12 mouse cellular contexts compared by ENCODE assay signal in genomic region chr10:115584656-115585055, GRCm38 (mm10). TPM values are rescaled to one million over a fixed set of nuclear protein-coding genes. Genes with fewer than 3 reads are reported as not detected.
DNase-seq lines count a peak whose midpoint lies in the region; ATAC-seq and TF ChIP-seq lines count a peak whose summit lies in the region.
"Had no signal": no experiment of that assay in that cellular context is flagged by ENCODE, and none has a peak within 500 bp of the region (broad histone marks: within the 10 kb centered on the region; RNA-seq: fewer than 3 reads in every experiment).

No protein-coding gene starts in this region.

- peaks cover 50% of the 10 kb centered on the region for H3K27me3 ChIP-seq in kidney, embryonic 16.5 days (ENCODE audit: insufficient read depth, low read length)
- peaks cover 14% of the 10 kb centered on the region for H3K27me3 ChIP-seq in embryonic facial prominence, embryonic 11.5 days (ENCODE audit: control insufficient read depth, insufficient read depth, low read length)
- peaks cover 3% of the 10 kb centered on the region; the same call in 1 of the 2 replicates for H3K27me3 ChIP-seq in hindbrain, embryonic 16.5 days (replicated peaks; ENCODE audit: control insufficient read depth, insufficient read depth, low read length)
- peaks cover 28% of the 10 kb centered on the region for H3K27me3 ChIP-seq in midbrain, postnatal 0 days (ENCODE audit: insufficient read depth, low read length)

- peak overlapping the region; percentile 91; the same call in 1 of the 2 replicates for H3K4me2 ChIP-seq in kidney, embryonic 16.5 days (replicated peaks; ENCODE audit: low read depth, low read length)
- H3K4me2 ChIP-seq in embryonic facial prominence, embryonic 11.5 days (ENCODE audit: low read depth, low read length) = no peak overlapping the region
- H3K4me2 ChIP-seq in hindbrain, embryonic 16.5 days (ENCODE audit: low read length) = peak overlapping the region; percentile 99
- H3K4me2 ChIP-seq in midbrain, postnatal 0 days (ENCODE audit: low read depth, low read length, poor library complexity, severe bottlenecking) = no peak overlapping the region

- H3K4me1 ChIP-seq in kidney, embryonic 16.5 days (ENCODE audit: insufficient read depth, low read length) = peaks cover 32% of the 10 kb centered on the region
- peaks cover under 1% of the 10 kb centered on the region; the same call in 1 of the 2 replicates for H3K4me1 ChIP-seq in embryonic facial prominence, embryonic 11.5 days (ENCODE audit: control insufficient read depth, insufficient read depth, low read length)
- H3K4me1 ChIP-seq in hindbrain, embryonic 16.5 days (ENCODE audit: control insufficient read depth, insufficient read depth, low read depth, low read length) = peaks cover 24% of the 10 kb centered on the region
- no peaks in the 10 kb centered on the region; the same call in 1 of the 2 replicates for H3K4me1 ChIP-seq in midbrain, postnatal 0 days (ENCODE audit: insufficient read depth, low read length)

- H3K9me3 ChIP-seq in kidney, embryonic 16.5 days (ENCODE audit: low read length) = no peaks in the 10 kb centered on the region
- H3K9me3 ChIP-seq in embryonic facial prominence, embryonic 11.5 days (replicated peaks; ENCODE audit: control insufficient read depth, low read length) = no peaks in the 10 kb centered on the region
- no peaks in the 10 kb centered on the region for H3K9me3 ChIP-seq in hindbrain, embryonic 16.5 days (ENCODE audit: control insufficient read depth, low read length)
- H3K9me3 ChIP-seq in midbrain, postnatal 0 days (ENCODE audit: low read length) = no peaks in the 10 kb centered on the region

- H3K27ac ChIP-seq in kidney, embryonic 16.5 days (ENCODE audit: low read length) = no peak overlapping the region
- H3K27ac ChIP-seq in embryonic facial prominence, embryonic 11.5 days (replicated peaks; ENCODE audit: low read depth, low read length) = no peak overlapping the region
- H3K27ac ChIP-seq in hindbrain, embryonic 16.5 days (ENCODE audit: low read depth, low read length) = no peak overlapping the region
- no peak overlapping the region for H3K27ac ChIP-seq in midbrain, postnatal 0 days (ENCODE audit: low read depth, low read length)

- 23% methylated on average over 12 of the region's 14 CpGs for WGBS in kidney, embryonic 16.5 days
- 20% methylated on average over 12 of the region's 14 CpGs for WGBS in embryonic facial prominence, embryonic 11.5 days
- 20% methylated on average over 14 of the region's 14 CpGs for WGBS in hindbrain, embryonic 16.5 days
- 26% methylated on average over 12 of the region's 14 CpGs for WGBS in midbrain, postnatal 0 days

- ATAC-seq in kidney, embryonic 16.5 days (ENCODE audit: low FRiP score, low TSS enrichment) = no peak
- ATAC-seq in embryonic facial prominence, embryonic 11.5 days (replicated peaks; ENCODE audit: insufficient number of reproducible peaks, low FRiP score, low TSS enrichment, low read depth) = no peak
- no peak for ATAC-seq in hindbrain, embryonic 16.5 days
- ATAC-seq in midbrain, postnatal 0 days (ENCODE audit: low FRiP score) = no peak
- ATAC-seq: inflammation-experienced regulatory T-cells, adult 6 months had no signal

- no peak for DNase-seq in kidney, postnatal 36 days
- DNase-seq in embryonic facial prominence, embryonic 11.5 days (ENCODE audit: low spot score) = peak; percentile 36
- no peak for DNase-seq in midbrain, postnatal 0 days (ENCODE audit: low spot score)
- DNase-seq in Muller cell, postnatal 12 days (ENCODE audit: inconsistent ontology term) = no peak
- DNase-seq in testis, postnatal 14 days (ENCODE audit: low spot score) = no peak
- DNase-seq in testis, postnatal 10 days (ENCODE audit: low spot score) = no peak
- DNase-seq: adrenal gland, postnatal 36 days; lung, postnatal 36 days had no signal

- H3K36me3 ChIP-seq in kidney, embryonic 16.5 days (ENCODE audit: insufficient read depth, low read length) = no peaks in the 10 kb centered on the region
- H3K36me3 ChIP-seq in embryonic facial prominence, embryonic 11.5 days (replicated peaks; ENCODE audit: control insufficient read depth, insufficient read depth, low read depth, low read length) = no peaks in the 10 kb centered on the region
- H3K36me3 ChIP-seq in hindbrain, embryonic 16.5 days (ENCODE audit: control insufficient read depth, insufficient read depth, low read length) = no peaks in the 10 kb centered on the region
- H3K36me3 ChIP-seq in midbrain, postnatal 0 days (ENCODE audit: insufficient read depth, low read length) = no peaks in the 10 kb centered on the region

- no peak overlapping the region; the same call in 1 of the 2 replicates for H3K4me3 ChIP-seq in kidney, embryonic 16.5 days (ENCODE audit: low read length)
- no peak overlapping the region for H3K4me3 ChIP-seq in embryonic facial prominence, embryonic 11.5 days (ENCODE audit: low read depth, low read length)
- no peak overlapping the region for H3K4me3 ChIP-seq in hindbrain, embryonic 16.5 days (ENCODE audit: low read length)
- no peak overlapping the region for H3K4me3 ChIP-seq in midbrain, postnatal 0 days (ENCODE audit: low read depth, low read length)

- H3K9ac ChIP-seq in kidney, embryonic 16.5 days (replicated peaks; ENCODE audit: low read length) = no peak overlapping the region
- H3K9ac ChIP-seq in embryonic facial prominence, embryonic 11.5 days (replicated peaks; ENCODE audit: low read length) = no peak overlapping the region
- no peak overlapping the region for H3K9ac ChIP-seq in hindbrain, embryonic 16.5 days (ENCODE audit: low read depth, low read length)
- no peak overlapping the region for H3K9ac ChIP-seq in midbrain, postnatal 0 days (replicated peaks; ENCODE audit: low read length, poor library complexity, severe bottlenecking)

- peak; percentile 16; the same call in 1 of the 2 replicates for TF ChIP-seq CTCF in midbrain, postnatal 0 days (IDR thresholded peaks at IDR 0.05)

RNA-seq across cellular contexts. Expression of gene Lgr5, which starts 2.9 kb away (rescaled TPM):
- 7.3 and 7.8 TPM in 2 replicates for polyA plus RNA-seq in kidney, embryonic 16.5 days (2015; fragmentation: Nextera tagmentation; extraction: Ambion mirVana)
- polyA plus RNA-seq in embryonic facial prominence, embryonic 11.5 days (2014; fragmentation: Nextera tagmentation; extraction: Ambion mirVana) = 10.2 and 11.5 TPM in 2 replicates
- 2.7 and 2.8 TPM in 2 replicates for polyA plus RNA-seq in hindbrain, embryonic 16.5 days (2015; fragmentation: Nextera tagmentation; extraction: Ambion mirVana)
- 3.0 and 6.0 TPM in 2 replicates for total RNA-seq in midbrain, postnatal 0 days (2014; rRNA removed)
- 1.5 and 1.8 TPM in 2 replicates for polyA plus RNA-seq in midbrain, postnatal 0 days (2015; fragmentation: Nextera tagmentation; extraction: Ambion mirVana)

RNA-seq across cellular contexts. Expression of gene A930009A15Rik, which starts 14.9 kb away (rescaled TPM):
- not detected in 2 replicates for polyA plus RNA-seq in kidney, embryonic 16.5 days (2015; fragmentation: Nextera tagmentation; extraction: Ambion mirVana)
- 0.21 TPM in 2 replicates for polyA plus RNA-seq in embryonic facial prominence, embryonic 11.5 days (2014; fragmentation: Nextera tagmentation; extraction: Ambion mirVana)
- 1.00 and 1.6 TPM in 2 replicates for polyA plus RNA-seq in hindbrain, embryonic 16.5 days (2015; fragmentation: Nextera tagmentation; extraction: Ambion mirVana)
- total RNA-seq in midbrain, postnatal 0 days (2014; rRNA removed) = 0.85 TPM in 1 of 2 replicates, not detected in the other
- 1.5 and 2.1 TPM in 2 replicates for polyA plus RNA-seq in midbrain, postnatal 0 days (2015; fragmentation: Nextera tagmentation; extraction: Ambion mirVana)
- total RNA-seq: adrenal gland, postnatal 36 days had no signal
- polyA plus RNA-seq: inflammation-experienced regulatory T-cells, adult 6 months; stomach, embryonic 14.5 days had no signal

Comparison
In these comparisons a context has a peak if more than half of its experiments do, and no peak if none do; other contexts are left out.
1. H3K4me2 ChIP-seq: peak in kidney, embryonic 16.5 days (single experiment) and hindbrain, embryonic 16.5 days (single experiment); none in embryonic facial prominence, embryonic 11.5 days (single experiment) and midbrain, postnatal 0 days (single experiment).